In the genomic region with DNA sequence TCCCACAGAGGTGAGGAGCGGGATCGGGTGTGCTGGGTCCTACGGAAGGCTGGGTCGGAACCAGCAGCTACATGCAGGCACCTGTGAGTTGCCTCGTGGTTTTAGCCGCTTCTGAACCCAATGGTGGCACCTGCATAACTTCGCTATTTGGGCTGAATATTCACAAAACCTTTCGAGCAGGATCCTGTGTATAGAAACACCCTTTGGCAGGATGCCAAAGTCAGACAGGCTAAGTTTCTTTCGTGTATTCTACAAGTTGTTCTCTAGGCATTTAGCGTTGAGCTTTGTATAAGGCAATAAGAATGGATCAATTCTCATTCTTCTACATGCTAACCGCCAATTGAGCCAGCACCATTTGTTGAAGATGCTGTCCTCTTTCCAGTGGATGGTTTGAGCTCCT, we compare ENCODE assay signal across 8 mouse cellular contexts. TPM values are rescaled to one million over a fixed set of nuclear protein-coding genes. Genes with fewer than 3 reads are reported as not detected.
DNase-seq lines count a peak whose midpoint lies in the region; ATAC-seq and TF ChIP-seq lines count a peak whose summit lies in the region.
"Not testable (repeated sequence)": the region's sequence is repeated elsewhere in the genome, so short reads cannot be mapped to it uniquely, and the experiment has no call there.

No protein-coding gene starts in this region.

- TF ChIP-seq RAD21 in CH12.LX (IDR thresholded peaks at IDR 0.05; ENCODE audit: low read depth, low read length): not testable (repeated sequence)

- not testable (repeated sequence) for H3K79me2 ChIP-seq in CH12.LX (replicated peaks; ENCODE audit: control insufficient read depth, extremely low read depth, insufficient read depth, poor library complexity, severe bottlenecking)

- H3K9ac ChIP-seq in CH12.LX (ENCODE audit: insufficient read depth, low read depth): peak overlapping the region; percentile 78
- H3K9ac ChIP-seq in heart, embryonic 15.5 days: peak overlapping the region; percentile 62
- H3K9ac ChIP-seq in kidney, embryonic 15.5 days: peak overlapping the region; percentile 45
- H3K9ac ChIP-seq in liver, embryonic 12.5 days: peak overlapping the region; percentile 69
- H3K9ac ChIP-seq in midbrain, embryonic 15.5 days: peak overlapping the region; percentile 56

- TF ChIP-seq POLR2A in CH12.LX (IDR thresholded peaks at IDR 0.05; ENCODE audit: low read depth, low read length): 0 out of 2 replicates have a peak, but pooled peaks have one; percentile 13
- not testable (repeated sequence) for TF ChIP-seq POLR2A in embryonic fibroblast, embryonic 13.5 days (IDR thresholded peaks at IDR 0.05; ENCODE audit: low read depth, low read length)

- in situ Hi-C loops in CH12.LX (cut with MboI; ENCODE audit: low pct_ligation_motif_present, low pct_unique_long_range_greater_than_20kb, low sequenced_read_pairs): not testable (repeated sequence)

- H3K4me1 ChIP-seq in CH12.LX (ENCODE audit: control insufficient read depth in 1 of 2, insufficient read depth in 2 of 2); brown adipose tissue, adult 24 weeks (ENCODE audit: control insufficient read depth, insufficient read depth, insufficient read length, low read length); embryonic fibroblast, embryonic 13.5 days (ENCODE audit: control insufficient read depth, insufficient read depth, low read length); heart, embryonic 15.5 days (replicated peaks); kidney, embryonic 15.5 days; liver, embryonic 12.5 days; midbrain, embryonic 15.5 days: not testable (repeated sequence)

- TF ChIP-seq CTCF in CH12.LX (conservative IDR thresholded peaks at IDR 0.05 in 1 of 2, IDR thresholded peaks at IDR 0.05 in 1 of 2; ENCODE audit: low read depth in 2 of 2, low read length in 2 of 2); embryonic fibroblast, embryonic 13.5 days (IDR thresholded peaks at IDR 0.05; ENCODE audit: borderline replicate concordance, insufficient read depth, low read length): not testable (repeated sequence)

- 3% methylated on average over 11 of the region's 11 CpGs for WGBS in heart, embryonic 15.5 days
- WGBS in kidney, embryonic 15.5 days: 4% methylated on average over 11 of the region's 11 CpGs
- 4% methylated on average over 11 of the region's 11 CpGs for WGBS in liver, embryonic 12.5 days (ENCODE audit: insufficient replicate concordance)
- WGBS in midbrain, embryonic 15.5 days: 4% methylated on average over 11 of the region's 11 CpGs

- not testable (repeated sequence) for H3K27me3 ChIP-seq in CH12.LX (replicated peaks); heart, embryonic 15.5 days; kidney, embryonic 15.5 days; liver, embryonic 12.5 days (replicated peaks); midbrain, embryonic 15.5 days (replicated peaks)

- TF ChIP-seq EP300 in CH12.LX (IDR thresholded peaks at IDR 0.05; ENCODE audit: low read length): not testable (repeated sequence)

- peak overlapping the region; percentile 55 for H3K27ac ChIP-seq in CH12.LX (ENCODE audit: insufficient read depth, low read depth)
- H3K27ac ChIP-seq in brown adipose tissue, adult 24 weeks (replicated peaks; ENCODE audit: low read depth, low read length): peak overlapping the region; percentile 32; the same call in 1 of the 2 replicates
- H3K27ac ChIP-seq in embryonic fibroblast, embryonic 13.5 days (ENCODE audit: insufficient read depth, low read length); liver, embryonic 12.5 days: not testable (repeated sequence)
- peak overlapping the region; percentile 73 for H3K27ac ChIP-seq in heart, embryonic 15.5 days
- peak overlapping the region; percentile 73 for H3K27ac ChIP-seq in kidney, embryonic 15.5 days
- H3K27ac ChIP-seq in midbrain, embryonic 15.5 days: peak overlapping the region; percentile 58

- H3K4me3 ChIP-seq in CH12.LX (replicated peaks in 1 of 3; ENCODE audit: low read depth in 2 of 3, low read length in 2 of 3, poor library complexity in 1 of 3): peak overlapping the region; percentile 53 to 81 (median 80)
- H3K4me3 ChIP-seq in brown adipose tissue, adult 24 weeks (ENCODE audit: insufficient read depth, low read depth, low read length): peak overlapping the region; percentile 77
- peak overlapping the region; percentile 93 for H3K4me3 ChIP-seq in embryonic fibroblast, embryonic 13.5 days (ENCODE audit: insufficient read depth, low read length)
- H3K4me3 ChIP-seq in heart, embryonic 15.5 days: peak overlapping the region; percentile 66
- peak overlapping the region; percentile 57 for H3K4me3 ChIP-seq in kidney, embryonic 15.5 days (replicated peaks)
- peak overlapping the region; percentile 67 for H3K4me3 ChIP-seq in liver, embryonic 12.5 days
- H3K4me3 ChIP-seq in midbrain, embryonic 15.5 days: peak overlapping the region; percentile 50

- dilution Hi-C loops in CH12.LX (cut with MboI; ENCODE audit: extremely low pct_ligation_motif_present, extremely low pct_unique_long_range_greater_than_20kb, low sequenced_read_pairs): not testable (repeated sequence)

- DNase-seq in CH12.LX (ENCODE audit: extremely low read depth): peak; percentile 24
- DNase-seq in spleen, postnatal 10 days (ENCODE audit: low spot score in 2 of 2): peak; percentile 5 to 17

- not testable (repeated sequence) for H3K36me3 ChIP-seq in CH12.LX (replicated peaks in 1 of 2; ENCODE audit: control insufficient read depth in 1 of 2, insufficient read depth in 1 of 2, low read length in 1 of 2); heart, embryonic 15.5 days; kidney, embryonic 15.5 days; midbrain, embryonic 15.5 days (replicated peaks)
- peaks cover 10% of the 10 kb centered on the region; the same call in 1 of the 2 replicates for H3K36me3 ChIP-seq in liver, embryonic 12.5 days

- not testable (repeated sequence) for H3K9me3 ChIP-seq in CH12.LX (replicated peaks; ENCODE audit: low read length); heart, embryonic 15.5 days (replicated peaks); kidney, embryonic 15.5 days (replicated peaks); liver, embryonic 12.5 days (replicated peaks); midbrain, embryonic 15.5 days

- ATAC-seq in heart, embryonic 15.5 days (replicated peaks; ENCODE audit: insufficient number of reproducible peaks, insufficient read depth, low FRiP score, low read depth); liver, embryonic 12.5 days: not testable (repeated sequence)
- peak; percentile 20; the same call in 1 of the 2 replicates for ATAC-seq in kidney, embryonic 15.5 days (replicated peaks; ENCODE audit: low FRiP score)
- peak; percentile 25 for ATAC-seq in midbrain, embryonic 15.5 days (replicated peaks)

- peak overlapping the region; percentile 91 for H3K4me2 ChIP-seq in CH12.LX (ENCODE audit: insufficient read depth, low read depth, poor library complexity, severe bottlenecking)
- peak overlapping the region; percentile 70 for H3K4me2 ChIP-seq in heart, embryonic 15.5 days
- H3K4me2 ChIP-seq in kidney, embryonic 15.5 days: peak overlapping the region; percentile 59
- peak overlapping the region; percentile 71 for H3K4me2 ChIP-seq in liver, embryonic 12.5 days
- H3K4me2 ChIP-seq in midbrain, embryonic 15.5 days: peak overlapping the region; percentile 53

TF ChIP-seq in CH12.LX, 34 proteins besides CTCF, POLR2A, EP300 and RAD21:
- 0 out of 2 replicates have a peak, but pooled peaks have one; percentile 45 for TF ChIP-seq MXI1 (IDR thresholded peaks at IDR 0.05; ENCODE audit: low read depth, low read length)

RNA-seq across cellular contexts. Expression of gene Zfp960, which starts 58.6 kb away (rescaled TPM):
- total RNA-seq in CH12.LX (2012; rRNA removed): 1.5 and 1.9 TPM in 2 replicates
- total RNA-seq in CH12.LX (2014; rRNA removed): 3.2 and 3.7 TPM in 2 replicates
- polyA plus RNA-seq in CH12.LX (2012; ENCODE audit: insufficient read length, low read depth): 1.2 and 2.2 TPM in 2 replicates
- 5.2 and 5.8 TPM in 2 replicates for polyA plus RNA-seq in brown adipose tissue, adult 24 weeks (2012; ENCODE audit: insufficient read depth, insufficient read length, missing spikeins)
- 4.4 and 9.3 TPM in 2 replicates for polyA plus RNA-seq in embryonic fibroblast, embryonic 13.5 days (2011; ENCODE audit: insufficient read length, low read depth, missing spikeins)
- 3.7 and 4.0 TPM in 2 replicates for polyA plus RNA-seq in heart, embryonic 15.5 days (2015; fragmentation: Nextera tagmentation; extraction: Ambion mirVana)
- 5.7 and 6.3 TPM in 2 replicates for polyA plus RNA-seq in kidney, embryonic 15.5 days (2015; fragmentation: Nextera tagmentation; extraction: Ambion mirVana)
- polyA plus RNA-seq in liver, embryonic 12.5 days (2016; fragmentation: Nextera tagmentation; extraction: Ambion mirVana): 0.87 and 1.2 TPM in 2 replicates
- 3.2 and 3.3 TPM in 2 replicates for polyA plus RNA-seq in midbrain, embryonic 15.5 days (2015; fragmentation: Nextera tagmentation; extraction: Ambion mirVana)
